Mouse (Mus musculus) heart, postnatal 25 days (tissue): ENCODE results near the gene Gm10139. TPM values are rescaled to one million over a fixed set of nuclear protein-coding genes. Genes with fewer than 3 reads are reported as not detected.
"Not testable (repeated sequence)": the region's sequence is repeated elsewhere in the genome, so short reads cannot be mapped to it uniquely, and the experiment has no call there.

Experiments used
- DNase-seq: peaks from one replicate; pipeline ENCODE4 v3.0.0; 2022; ENCODE audit warnings: low spot score
- intact Hi-C: fragments of 180-260 bp; cut with DNase I; formaldehyde crosslinking; loops from one replicate; pipeline ENCODE4 v1.15.1; 2025
- total RNA-seq, 2 experiments: library from RNA; stranded (reverse); gene quantifications; 2 replicates each; pipeline ENCODE4 v1.2.3; 2021

The Gm10139 gene
- not detected for total RNA-seq

- intact Hi-C loops, DNase-seq: not testable (repeated sequence)
Measured at GRCm38 (mm10) chr13:65512378-65512777, at the start of gene Gm10139. Gm10139 (plus strand) TSS chr13:65512678.

DNA sequence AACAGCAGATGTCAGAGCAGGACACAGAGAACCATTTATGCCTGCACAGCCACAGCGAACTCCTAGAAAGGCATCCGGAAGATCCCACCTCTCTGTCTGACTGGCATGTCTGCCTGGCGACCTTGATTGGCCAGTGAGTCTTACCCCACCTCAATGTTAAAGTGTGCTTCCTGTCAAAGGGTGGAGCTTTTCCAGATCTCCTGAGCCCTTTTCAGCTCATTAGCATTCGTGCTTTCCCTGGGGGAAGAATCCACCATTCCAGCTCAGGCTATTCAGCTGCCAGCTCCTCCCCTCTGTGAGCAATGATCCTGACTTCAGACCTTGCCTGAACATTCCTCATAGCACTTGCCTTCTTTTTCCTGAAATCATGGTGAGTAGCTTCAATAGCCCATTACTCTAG is 45.2 kb downstream of the Gm10139 start:
- DNase-seq, intact Hi-C loops: not testable (repeated sequence)

Other genes with a start within 250 kb of the Gm10139 start
- gene Zfp369, start 233.9 kb upstream of the Gm10139 start, total RNA-seq, result 10 to 100 TPM; 20.6 to 23.2 TPM